Mouse (Mus musculus): ENCODE results near the gene Dzip3. TPM values are rescaled to one million over a fixed set of nuclear protein-coding genes. Genes with fewer than 3 reads are reported as not detected.

The Dzip3 gene
- polyA plus RNA-seq (2015; fragmentation: Illumina TruSeq; extraction: RNeasy Lipid Tissue Mini Kit (QIAGEN cat#74804); ENCODE audit: insufficient read depth, low read depth, low replicate concordance), result 1.4 TPM

GRCm38 (mm10) chr16:48993559-48994342, at the start of gene Dzip3, which contains the start of gene Cip2a:
Dzip3 (minus strand) TSS chr16:48994165.
Cip2a (plus strand) TSS chr16:48994185.

Other genes with a start within 250 kb of the Dzip3 start
- not detected for gene Trat1, start 222.1 kb downstream of the Dzip3 start, polyA plus RNA-seq (2015; fragmentation: Illumina TruSeq; extraction: RNeasy Lipid Tissue Mini Kit (QIAGEN cat#74804); ENCODE audit: insufficient read depth, low read depth, low replicate concordance)
- gene Retnlb, start 177.3 kb downstream of the Dzip3 start, polyA plus RNA-seq (2015; fragmentation: Illumina TruSeq; extraction: RNeasy Lipid Tissue Mini Kit (QIAGEN cat#74804); ENCODE audit: insufficient read depth, low read depth, low replicate concordance), result not detected
- gene Retnla, start 151.6 kb downstream of the Dzip3 start, polyA plus RNA-seq (2015; fragmentation: Illumina TruSeq; extraction: RNeasy Lipid Tissue Mini Kit (QIAGEN cat#74804); ENCODE audit: insufficient read depth, low read depth, low replicate concordance), result 24.8 TPM
- not detected for gene Retnlg, start 121.5 kb downstream of the Dzip3 start, polyA plus RNA-seq (2015; fragmentation: Illumina TruSeq; extraction: RNeasy Lipid Tissue Mini Kit (QIAGEN cat#74804); ENCODE audit: insufficient read depth, low read depth, low replicate concordance)
- 0.78 TPM for gene Cip2a, start within 50 bp of the Dzip3 start, polyA plus RNA-seq (2015; fragmentation: Illumina TruSeq; extraction: RNeasy Lipid Tissue Mini Kit (QIAGEN cat#74804); ENCODE audit: insufficient read depth, low read depth, low replicate concordance)
- gene Myh15, start 63.3 kb upstream of the Dzip3 start, polyA plus RNA-seq (2015; fragmentation: Illumina TruSeq; extraction: RNeasy Lipid Tissue Mini Kit (QIAGEN cat#74804); ENCODE audit: insufficient read depth, low read depth, low replicate concordance), result not detected